Mouse (Mus musculus) testis, adult 2 months (tissue): ENCODE data around the gene Deup1.

Source experiments
- CTCF ChIP-seq: fragments of 200-500 bp; IDR thresholded peaks from 2 replicates; pipeline ENCODE4 v1.5.1; 2012; ENCODE audit warnings: low read depth, mild to moderate bottlenecking, inconsistent platforms, low read length, moderate library complexity; ENCODE audit not compliant: control insufficient read depth, insufficient read depth, insufficient replicate concordance
- POLR2A ChIP-seq: fragments of 200-500 bp; IDR thresholded peaks from 2 replicates; pipeline ENCODE4 v1.6.1; 2012; ENCODE audit warnings: low read depth, mild to moderate bottlenecking, inconsistent platforms, low read length, moderate library complexity; ENCODE audit not compliant: control insufficient read depth

DNA sequence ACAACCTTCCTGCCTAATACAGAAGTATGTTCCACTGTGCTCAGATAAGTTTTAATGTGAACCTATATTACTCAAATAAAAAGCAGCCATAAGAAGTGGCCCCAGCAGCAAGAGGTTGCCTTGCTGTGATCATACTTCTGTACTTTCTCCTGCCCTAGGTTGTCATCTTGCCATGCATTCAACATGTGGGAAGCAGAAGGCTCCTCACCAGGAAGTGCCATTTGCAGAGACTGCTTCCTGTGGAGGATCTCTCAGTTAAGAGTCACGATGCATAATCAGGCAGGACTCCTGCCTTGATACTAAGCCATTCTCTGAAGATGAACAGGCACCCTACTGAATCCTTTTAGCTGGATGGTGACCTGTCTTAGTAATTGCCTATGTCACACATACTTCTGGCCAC, 44.5 kb upstream of the Deup1 start:
- TF ChIP-seq POLR2A (no peak), CTCF (no peak)
